Mouse (Mus musculus) layer of hippocampus, postnatal 10 days (tissue): ENCODE measurements around the gene Kcnb1. TPM values are rescaled to one million over a fixed set of nuclear protein-coding genes. Genes with fewer than 3 reads are reported as not detected.

Source experiments
- DNase-seq, 2 experiments: peaks; one replicate each; pipeline ENCODE4 v3.0.0; 2021; ENCODE audit warnings: low spot score in 2 of 2
- total RNA-seq, 2 experiments: library from RNA; stranded (reverse); gene quantifications; 2 replicates each; pipeline ENCODE4 v1.2.3; 2021

The Kcnb1 gene
- total RNA-seq, 2 experiments from 2014 or later = 57.1 to 59.2 TPM

GRCm38 (mm10) chr2:167086092-167086491, 103.9 kb downstream of the Kcnb1 start:
- DNase-seq = no peak

- DNase-seq = no peak
Observed at GRCm38 (mm10) chr2:167081639-167082038, 108.3 kb downstream of the Kcnb1 start.

- DNase-seq = no peak
Observed at GRCm38 (mm10) chr2:167081135-167081534, 108.8 kb downstream of the Kcnb1 start.

GRCm38 (mm10) chr2:167080387-167080786, 109.6 kb downstream of the Kcnb1 start:
- DNase-seq = no peak

- DNase-seq = peak in 1 of 2 experiments; percentile 51
Observed at GRCm38 (mm10) chr2:167079535-167080257, 110.3 kb downstream of the Kcnb1 start.

GRCm38 (mm10) chr2:167078931-167079495, 110.9 kb downstream of the Kcnb1 start:
- DNase-seq = no peak

GRCm38 (mm10) chr2:167078486-167078885, 111.5 kb downstream of the Kcnb1 start:
- DNase-seq = no peak

- no peak for DNase-seq
Observed at GRCm38 (mm10) chr2:167077199-167077962, 112.6 kb downstream of the Kcnb1 start.

GRCm38 (mm10) chr2:167076759-167077158, 113.2 kb downstream of the Kcnb1 start:
- DNase-seq = no peak

GRCm38 (mm10) chr2:167076352-167076751, 113.6 kb downstream of the Kcnb1 start:
- no peak for DNase-seq

- DNase-seq = no peak
Observed at GRCm38 (mm10) chr2:167074587-167074986, 115.4 kb downstream of the Kcnb1 start.

GRCm38 (mm10) chr2:167071641-167072601, 118.0 kb downstream of the Kcnb1 start:
- DNase-seq = peak; percentile 99

- DNase-seq = no peak
Observed at GRCm38 (mm10) chr2:167071266-167071640, 118.7 kb downstream of the Kcnb1 start.

- no peak for DNase-seq
Observed at GRCm38 (mm10) chr2:167070341-167070740, 119.6 kb downstream of the Kcnb1 start.

GRCm38 (mm10) chr2:167067575-167067974, 122.4 kb downstream of the Kcnb1 start:
- no peak for DNase-seq

- DNase-seq = no peak
Observed at GRCm38 (mm10) chr2:167066528-167067516, 123.1 kb downstream of the Kcnb1 start.

GRCm38 (mm10) chr2:167066031-167066430, 123.9 kb downstream of the Kcnb1 start:
- DNase-seq = no peak

GRCm38 (mm10) chr2:167064601-167065295, 125.2 kb downstream of the Kcnb1 start:
- DNase-seq = no peak

GRCm38 (mm10) chr2:167063906-167064496, 126.0 kb downstream of the Kcnb1 start:
- DNase-seq = no peak
